Mouse (Mus musculus): ENCODE results near the gene Ooep.

The Ooep gene

DNA sequence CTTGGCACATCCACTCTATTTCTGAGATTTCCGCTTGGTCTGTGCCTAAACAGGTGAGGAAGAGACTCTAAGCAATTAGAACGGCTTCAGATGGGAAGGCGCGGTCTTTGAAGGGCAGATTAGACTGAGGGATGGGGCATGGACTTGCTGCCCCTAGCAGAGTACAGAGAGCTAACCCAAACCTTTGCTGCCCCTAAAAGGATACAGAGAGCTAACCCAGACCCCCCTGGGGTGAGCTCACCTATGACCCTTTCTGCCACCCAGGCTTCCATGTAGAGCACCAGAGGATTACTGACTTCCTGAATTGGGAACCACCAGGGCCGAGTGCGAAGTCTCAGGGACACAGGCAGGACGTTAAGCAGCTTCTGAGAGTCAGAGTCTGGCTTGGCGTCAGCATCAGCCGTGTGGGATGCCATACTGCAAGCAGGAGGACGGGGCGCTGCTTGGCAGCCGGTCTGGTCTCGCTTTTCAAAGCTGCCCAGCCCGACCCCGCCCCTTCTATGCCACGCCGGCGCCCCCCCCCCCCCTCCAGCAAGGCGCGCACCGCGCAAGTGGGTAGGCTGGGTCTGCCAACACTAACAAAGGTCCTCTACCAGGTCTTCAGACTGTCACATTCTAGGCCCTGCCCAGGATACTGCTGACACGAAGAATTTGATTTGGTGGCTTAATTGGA is at the start of gene Ooep:
TSS of gene Ooep (minus strand) at position 613 of the 673 bp plus-strand sequence.
- peak; percentile 46 for DNase-seq (ENCODE audit: extremely low spot score)

DNA sequence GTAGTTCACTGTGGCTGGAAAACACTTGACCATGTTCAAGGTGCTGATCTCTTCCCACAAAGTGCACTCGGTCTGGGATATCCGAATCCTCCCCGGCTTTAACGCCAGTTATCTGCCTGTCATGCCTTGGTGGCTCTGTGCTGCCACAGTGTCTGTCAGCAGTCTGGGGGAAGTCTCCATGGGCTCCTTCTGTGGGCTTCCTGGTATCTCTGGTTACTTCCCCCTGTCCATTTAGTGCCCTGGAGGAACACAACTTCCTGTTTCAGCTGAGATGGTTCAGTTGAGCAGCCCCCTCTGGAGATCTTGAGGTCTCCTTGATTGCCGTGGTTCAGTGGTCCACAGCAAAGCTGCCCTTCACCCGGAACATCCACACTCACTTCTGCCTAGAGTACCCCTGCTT is 49.7 kb upstream of the Ooep start:
- no peak for DNase-seq (ENCODE audit: extremely low spot score)

DNA sequence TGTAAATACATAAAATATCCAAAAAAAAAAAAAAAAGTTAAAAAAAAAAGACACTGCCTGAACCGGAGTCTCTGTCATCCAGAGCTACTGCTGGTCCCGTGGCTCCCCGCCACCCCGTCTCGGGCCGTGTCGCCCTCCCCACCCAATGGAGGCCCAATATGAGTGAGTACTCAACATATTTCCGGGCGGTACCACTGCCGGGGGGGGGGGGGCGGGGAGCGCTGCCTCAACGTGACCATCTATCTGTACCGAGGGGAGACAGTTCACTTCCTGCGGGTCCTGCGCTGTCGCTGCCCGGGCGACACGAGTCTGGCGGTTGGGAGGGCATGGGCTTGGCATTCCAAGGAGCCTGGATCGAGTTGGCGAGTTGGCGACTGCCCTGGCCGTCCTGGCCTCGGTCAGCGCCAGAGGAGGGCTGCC is 48.8 kb upstream of the Ooep start:
- DNase-seq (ENCODE audit: extremely low spot score): peak; percentile 16

DNA sequence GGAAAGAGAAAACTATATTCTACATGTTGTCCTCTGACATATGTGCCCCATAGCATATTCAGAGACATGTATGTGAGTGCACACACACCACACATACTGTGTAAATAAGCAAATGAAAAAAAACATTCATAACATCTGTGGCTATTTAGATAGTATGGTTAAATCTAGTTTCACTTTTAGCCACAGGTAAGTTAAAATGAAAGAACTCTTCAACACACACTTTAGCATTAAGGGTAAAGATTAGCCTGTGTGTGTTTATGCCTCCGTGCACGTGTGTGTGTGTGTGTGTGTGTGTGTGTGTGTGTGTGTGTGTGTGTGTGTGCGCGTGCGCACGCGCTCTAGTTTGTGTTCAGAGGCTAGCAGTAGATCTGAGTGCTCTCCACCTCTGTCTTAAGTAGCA is 23.1 kb upstream of the Ooep start:
- DNase-seq (ENCODE audit: extremely low spot score): no peak

DNA sequence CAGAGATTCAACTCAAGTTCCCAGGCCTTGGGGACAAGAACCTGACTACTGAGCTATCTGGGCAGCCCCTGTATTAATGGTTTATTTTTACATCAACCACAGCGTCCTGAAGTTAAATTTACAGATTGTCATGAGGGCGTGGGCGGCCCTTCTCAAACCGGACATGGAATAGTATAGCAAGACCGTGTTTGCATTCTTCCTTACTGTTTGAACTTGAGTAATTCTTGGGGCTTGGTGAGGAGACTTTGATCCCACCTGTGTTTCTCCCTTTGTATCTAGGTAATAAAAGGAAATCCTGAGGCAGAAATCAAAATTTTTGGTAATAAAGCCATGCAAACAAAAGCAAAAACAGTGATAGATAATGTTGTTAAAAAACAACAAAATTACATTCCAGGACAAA is 22.0 kb upstream of the Ooep start:
- DNase-seq (ENCODE audit: extremely low spot score): no peak

DNA sequence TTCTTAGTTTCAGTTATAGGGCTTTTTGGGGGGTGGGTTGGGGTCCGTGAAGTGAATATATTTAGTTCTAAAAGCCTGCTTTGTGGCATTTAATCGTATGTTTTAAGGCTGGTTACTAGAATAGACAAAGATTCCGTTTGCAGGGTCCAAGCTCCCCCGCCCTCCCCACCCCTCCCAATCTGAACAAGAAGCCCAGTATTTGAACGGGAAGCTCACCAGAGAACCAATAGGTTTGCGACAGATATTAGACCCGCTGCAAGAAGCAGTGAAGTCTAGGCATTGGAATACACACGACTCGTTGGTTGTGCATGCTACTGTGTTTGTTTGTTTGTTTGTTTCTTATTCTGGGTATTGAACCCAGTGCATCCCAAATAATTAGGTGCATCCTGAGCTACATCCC is 18.0 kb upstream of the Ooep start:
- DNase-seq (ENCODE audit: extremely low spot score): no peak

DNA sequence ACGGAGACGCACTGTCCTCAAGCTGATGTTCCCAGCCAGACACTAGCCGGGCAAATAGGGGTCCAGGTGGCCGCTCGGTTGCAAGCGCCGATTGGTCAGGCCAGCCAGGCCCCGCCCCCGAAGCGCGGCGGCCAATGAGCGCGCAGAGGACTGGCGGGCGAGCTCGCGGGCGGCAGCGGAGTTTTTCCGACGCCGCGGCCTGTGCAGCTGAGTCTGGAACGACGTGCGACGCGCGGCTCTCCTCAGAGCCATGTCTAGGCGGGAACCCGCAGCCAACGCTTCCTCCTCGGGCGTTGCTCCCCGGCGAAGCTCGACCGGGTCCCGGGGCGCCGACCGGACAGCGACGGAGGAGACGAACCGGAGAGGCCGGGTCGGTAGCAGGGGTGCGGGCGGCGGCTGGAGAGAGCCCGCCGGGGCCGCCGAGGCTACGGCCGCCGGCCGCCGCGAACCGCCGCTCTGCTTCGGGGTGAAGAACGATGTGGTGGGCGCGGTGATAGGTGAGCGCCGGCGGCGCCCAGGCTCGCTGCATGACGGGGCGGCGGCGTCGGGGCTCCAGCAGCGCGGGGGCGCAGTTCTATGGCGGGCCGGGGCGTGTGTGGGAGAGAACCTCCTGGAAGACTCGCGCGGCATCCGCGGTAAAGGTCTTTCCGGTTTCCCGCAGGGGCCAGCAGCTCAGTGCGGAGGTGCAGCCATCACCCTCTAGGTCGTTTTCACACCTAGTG is 17.3 kb upstream of the Ooep start, which contains the start of gene Ddx43:
TSS of gene Ddx43 (plus strand) at position 148 of the 722 bp plus-strand sequence.
- peak; percentile 76 for DNase-seq (ENCODE audit: extremely low spot score)

DNA sequence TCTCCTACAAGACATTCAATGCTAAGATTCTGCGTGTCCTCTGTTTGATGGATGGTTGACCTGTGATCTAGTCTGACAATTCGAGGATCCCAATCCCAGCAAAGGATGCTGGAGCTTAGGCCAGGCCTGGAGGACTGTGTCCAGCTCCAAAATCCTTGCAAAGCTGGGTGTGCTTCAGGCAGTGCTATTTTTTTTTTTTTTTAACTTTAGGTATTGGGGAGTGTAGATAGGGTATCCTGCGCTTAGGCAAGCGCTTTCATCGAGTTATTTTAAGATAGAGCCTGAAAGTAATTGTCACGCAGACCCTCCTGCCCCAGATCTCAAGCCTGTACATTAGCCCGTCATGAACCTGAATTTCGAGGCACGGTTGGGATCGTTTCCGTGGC is 16.7 kb upstream of the Ooep start:
- no peak for DNase-seq (ENCODE audit: extremely low spot score)

DNA sequence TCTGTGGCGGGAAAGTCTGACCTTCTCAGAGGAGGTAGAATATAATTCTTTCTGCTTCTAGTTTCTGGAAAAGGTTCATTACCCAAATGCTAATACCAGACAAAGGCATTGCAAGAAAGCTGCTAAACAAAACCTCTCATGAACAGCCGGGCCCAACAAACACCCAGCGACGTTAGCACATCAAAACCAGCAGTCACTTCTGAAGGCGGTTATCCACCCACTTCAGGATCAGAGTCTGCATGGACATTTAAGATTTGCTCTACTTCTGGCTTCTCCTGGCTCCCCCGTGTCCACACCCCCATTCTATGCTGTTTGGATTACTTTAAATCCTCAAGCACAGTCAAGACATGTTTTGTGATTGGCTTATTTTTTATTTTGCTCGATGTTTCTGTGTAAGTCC is 16.1 kb upstream of the Ooep start:
- no peak for DNase-seq (ENCODE audit: extremely low spot score)

DNA sequence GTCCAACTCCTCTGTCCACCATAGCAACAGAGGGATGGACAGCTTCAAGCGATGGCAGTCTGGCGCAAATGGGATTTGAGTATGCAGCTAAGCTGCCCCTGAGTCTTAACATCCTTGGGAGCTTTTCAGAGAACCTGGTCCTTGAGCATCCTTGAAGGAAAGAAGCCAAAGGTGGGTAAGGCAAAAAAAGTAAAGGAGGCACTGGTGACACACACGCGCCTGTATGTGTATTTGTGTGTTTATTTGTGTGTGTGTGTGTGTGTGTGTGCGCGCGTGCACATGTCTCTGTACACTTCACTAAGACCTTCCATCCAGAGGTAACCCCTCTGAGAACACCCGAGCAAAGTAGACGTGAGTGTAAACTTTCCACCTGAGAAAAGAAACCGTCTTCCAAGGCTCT is 15.2 kb upstream of the Ooep start:
- no peak for DNase-seq (ENCODE audit: extremely low spot score)

DNA sequence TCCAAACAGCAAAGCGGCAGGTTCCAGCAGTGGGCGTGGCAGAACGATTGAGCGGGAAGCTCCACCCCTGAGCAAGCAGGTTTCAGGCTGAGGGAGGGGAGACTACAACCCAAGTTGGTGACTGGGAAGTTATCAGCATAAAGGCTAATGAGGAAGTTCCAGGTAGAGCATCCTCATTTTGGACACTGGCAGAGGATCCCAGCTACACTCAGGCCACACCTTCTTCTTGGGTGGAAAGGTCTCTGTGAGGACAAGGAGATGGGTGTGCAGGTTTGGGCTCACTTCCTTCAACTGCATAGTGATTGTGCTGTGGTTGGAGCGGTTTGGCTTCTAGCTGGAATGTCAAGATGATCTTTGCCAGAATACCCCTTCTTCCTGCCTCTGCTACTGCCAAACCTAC is 11.5 kb upstream of the Ooep start:
- no peak for DNase-seq (ENCODE audit: extremely low spot score)

DNA sequence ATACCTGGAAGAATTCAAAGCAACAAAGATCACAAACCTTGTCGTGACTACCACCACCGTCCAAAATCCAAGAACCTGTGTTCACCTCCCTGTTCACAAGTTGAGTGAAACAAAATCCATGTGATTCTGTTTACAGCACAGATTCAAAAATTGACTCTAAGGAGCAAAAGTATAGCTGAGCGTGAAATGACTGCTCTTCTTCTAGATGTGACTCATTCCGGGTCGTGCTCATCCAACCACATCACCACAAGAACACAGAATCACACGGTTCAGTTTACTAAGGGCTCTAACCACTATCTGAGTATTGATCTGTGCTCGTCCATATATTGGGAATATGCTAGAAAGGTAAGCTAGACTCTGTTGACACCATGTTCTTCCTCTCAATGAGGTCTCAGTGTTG is 8.4 kb upstream of the Ooep start:
- DNase-seq (ENCODE audit: extremely low spot score): no peak

DNA sequence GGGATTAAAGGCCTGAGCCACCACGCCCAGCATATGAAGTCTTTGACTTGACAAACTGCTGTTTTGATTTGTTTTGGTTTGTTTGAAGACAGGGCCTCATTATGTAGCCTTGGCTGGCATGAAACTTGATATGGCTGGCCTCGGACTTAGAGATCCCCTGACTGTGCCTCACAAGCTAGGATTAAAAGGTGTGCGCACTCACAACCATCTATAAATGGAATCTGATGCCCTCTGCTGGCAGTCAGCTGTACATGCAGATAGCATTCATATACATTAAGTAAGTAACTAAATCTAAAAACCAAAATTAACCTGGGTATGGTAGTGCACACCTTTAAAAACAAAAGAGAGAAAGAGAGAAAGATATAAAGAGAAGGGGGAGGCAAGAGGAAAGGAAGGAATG is 7.4 kb upstream of the Ooep start:
- no peak for DNase-seq (ENCODE audit: extremely low spot score)

DNA sequence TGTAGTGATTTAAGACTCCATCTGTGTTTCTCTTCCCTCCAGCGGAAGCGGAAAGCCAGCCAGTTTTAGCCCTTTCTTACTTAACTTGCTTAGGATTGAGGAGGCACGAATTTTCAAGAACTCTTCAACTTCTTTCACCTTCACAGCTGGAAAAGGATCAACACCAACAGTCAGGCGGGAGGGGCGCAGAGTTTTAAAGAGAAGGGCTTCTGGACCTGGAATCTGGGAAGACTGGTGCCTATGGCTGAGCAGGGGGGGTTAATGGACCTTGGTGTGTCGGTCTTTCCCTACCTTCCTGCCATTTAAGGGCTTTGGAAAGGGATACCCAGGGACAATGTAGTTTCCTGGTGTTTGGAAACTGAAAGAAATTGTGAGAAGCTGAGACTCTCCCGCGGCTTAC is 979 bp downstream of the Ooep start:
- DNase-seq (ENCODE audit: extremely low spot score): no peak

DNA sequence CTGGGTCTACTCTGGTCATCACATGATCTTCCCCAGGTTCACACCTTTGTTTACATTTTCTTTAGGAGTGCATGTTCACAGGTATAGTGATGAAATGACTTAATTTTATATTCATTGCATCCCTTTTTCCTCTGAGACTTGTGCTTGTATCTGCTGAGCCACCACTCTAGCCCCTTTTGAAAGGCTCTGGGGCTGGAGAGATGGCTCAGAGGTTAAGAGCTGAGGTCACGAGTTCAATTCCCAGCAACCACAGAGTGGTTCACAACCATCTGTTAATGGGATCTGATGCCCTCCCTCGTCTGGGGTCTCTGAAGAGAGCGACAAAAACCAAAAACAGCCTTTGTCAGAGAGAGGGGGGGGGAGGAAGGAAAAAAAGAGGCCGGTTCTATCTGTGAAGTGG is 3.0 kb downstream of the Ooep start:
- no peak for DNase-seq (ENCODE audit: extremely low spot score)

DNA sequence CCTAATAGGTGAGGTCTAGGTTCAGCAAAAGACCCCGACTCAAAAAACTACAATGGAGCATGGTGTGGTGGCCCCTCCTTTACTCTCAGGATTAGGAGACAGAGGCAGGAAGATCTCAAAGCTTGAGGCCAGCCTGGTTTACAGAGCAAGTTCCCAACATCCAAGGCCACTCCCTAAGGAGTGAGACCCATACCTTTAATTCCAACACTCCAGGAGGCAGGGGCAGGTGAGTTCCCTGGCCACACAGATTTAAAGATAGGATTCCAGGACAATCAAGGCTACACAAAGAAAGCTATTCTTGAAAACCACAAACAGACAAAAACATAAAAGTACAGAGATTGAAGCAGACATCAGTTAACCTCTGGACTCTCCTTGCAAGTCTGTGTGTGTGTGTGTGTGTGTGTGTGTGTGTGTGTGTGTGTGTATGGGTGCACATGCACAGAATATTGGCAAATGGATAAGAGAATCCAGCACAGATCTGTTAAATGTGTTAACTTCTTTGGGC is 3.6 kb downstream of the Ooep start:
- no peak for DNase-seq (ENCODE audit: extremely low spot score)

DNA sequence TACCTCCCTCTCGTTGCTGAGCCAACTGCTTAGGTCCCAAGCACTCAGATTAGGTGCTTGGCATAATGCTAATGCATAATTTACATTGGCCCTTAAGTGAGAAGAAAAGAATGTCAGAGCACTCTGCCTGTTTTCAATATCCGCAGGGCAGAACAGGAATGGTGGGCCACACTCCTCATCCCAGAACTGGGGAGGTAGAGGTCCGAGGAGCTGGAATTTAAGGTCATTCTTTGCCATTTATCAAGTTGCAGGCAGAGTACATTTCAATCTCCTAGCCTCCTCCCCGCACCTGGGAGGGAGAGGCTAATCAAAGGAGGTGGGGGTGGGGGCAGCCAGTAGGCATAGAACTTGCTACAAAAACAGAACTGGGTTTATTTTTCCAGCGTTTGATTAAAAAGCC is 4.1 kb downstream of the Ooep start:
- DNase-seq (ENCODE audit: extremely low spot score): no peak

DNA sequence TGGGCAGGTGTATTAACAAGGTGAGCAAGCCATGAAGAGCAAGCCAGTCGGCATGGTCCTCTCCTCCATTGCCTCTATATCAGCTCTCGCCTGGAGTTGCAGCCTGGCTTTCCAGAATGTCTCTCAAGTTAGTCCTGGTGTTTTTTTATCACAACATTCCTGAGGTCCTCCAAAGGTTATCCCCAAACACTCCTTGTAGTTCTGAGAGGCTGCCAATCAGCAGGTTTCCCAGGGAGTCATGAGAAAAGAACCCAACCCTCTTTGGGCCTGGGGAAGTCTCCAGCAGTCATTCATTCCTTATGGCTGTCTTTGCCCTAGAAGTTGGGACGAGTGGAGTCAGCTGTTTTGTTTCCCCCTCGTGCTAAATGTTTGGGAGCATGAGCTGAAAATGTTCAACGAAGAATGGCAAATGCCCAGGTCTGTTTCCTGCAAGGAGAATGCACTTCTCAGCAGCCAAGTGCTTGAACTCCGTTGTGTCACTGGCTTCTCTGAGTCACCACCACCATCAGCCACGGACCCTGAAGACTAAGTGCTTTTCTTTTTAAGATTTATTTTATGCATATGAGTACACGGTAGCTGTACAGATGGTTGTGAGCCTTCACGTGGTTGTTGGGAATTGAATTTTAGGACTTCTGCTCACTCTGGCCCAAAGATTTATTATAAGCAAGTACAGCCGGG is 5.6 kb downstream of the Ooep start:
- DNase-seq (ENCODE audit: extremely low spot score): no peak

DNA sequence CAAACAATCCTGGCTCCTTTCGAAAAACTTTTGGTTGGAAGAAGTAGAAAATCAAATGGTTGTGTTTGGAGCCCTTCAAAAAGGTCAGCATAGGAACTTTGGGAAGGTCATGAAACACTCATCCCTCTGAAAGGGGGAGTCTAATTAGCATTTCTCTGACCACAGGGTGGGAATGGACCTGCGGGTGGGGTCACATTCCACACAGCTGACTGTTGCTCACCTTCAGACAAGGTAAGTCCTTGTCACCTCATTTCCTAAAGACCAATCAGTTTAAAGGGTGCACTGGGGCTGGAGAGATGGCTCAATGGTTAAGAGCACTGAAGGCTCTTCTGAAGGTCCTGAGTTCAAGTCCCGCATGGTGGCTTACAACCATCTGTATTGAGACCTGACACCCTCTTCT is 7.1 kb downstream of the Ooep start:
- DNase-seq (ENCODE audit: extremely low spot score): no peak

DNA sequence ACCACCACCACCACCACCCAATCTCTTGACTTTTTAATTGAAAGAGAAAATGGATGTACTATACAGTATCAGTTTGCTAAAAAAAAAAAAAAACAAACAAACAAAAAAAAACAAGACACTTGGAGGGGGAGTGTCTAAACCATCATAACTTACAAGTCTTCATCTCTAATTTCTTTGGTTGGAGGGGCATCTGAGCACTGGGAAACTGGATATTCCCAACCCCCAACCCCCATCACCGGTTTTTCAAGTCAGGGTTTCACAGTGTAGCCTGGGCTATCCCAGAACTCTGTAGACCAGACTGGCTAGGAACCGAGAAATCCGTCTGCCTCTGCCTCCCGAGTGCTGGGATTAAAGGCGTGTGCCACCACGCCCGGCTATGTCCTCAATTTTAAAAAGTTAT is 8.7 kb downstream of the Ooep start:
- DNase-seq (ENCODE audit: extremely low spot score): no peak

DNA sequence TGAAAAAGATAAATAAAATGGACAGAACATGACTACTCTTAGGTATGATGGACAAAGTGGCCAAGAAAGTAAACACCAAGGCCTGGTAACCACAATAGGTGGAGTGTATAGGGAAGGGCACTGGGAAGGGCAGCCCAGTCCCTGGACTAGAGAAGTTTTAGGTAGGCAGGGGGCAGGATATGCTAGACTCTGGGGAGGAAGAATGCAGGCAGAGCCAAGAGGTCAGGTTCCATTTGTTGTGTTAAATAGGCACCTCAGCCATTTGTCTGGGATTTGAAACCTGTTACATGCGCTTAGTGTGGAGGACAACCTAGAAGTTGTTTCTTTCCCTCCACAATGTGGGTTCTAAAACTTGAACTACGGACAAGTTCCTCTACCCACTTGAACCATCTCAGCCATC is 9.2 kb downstream of the Ooep start:
- DNase-seq (ENCODE audit: extremely low spot score): no peak

DNA sequence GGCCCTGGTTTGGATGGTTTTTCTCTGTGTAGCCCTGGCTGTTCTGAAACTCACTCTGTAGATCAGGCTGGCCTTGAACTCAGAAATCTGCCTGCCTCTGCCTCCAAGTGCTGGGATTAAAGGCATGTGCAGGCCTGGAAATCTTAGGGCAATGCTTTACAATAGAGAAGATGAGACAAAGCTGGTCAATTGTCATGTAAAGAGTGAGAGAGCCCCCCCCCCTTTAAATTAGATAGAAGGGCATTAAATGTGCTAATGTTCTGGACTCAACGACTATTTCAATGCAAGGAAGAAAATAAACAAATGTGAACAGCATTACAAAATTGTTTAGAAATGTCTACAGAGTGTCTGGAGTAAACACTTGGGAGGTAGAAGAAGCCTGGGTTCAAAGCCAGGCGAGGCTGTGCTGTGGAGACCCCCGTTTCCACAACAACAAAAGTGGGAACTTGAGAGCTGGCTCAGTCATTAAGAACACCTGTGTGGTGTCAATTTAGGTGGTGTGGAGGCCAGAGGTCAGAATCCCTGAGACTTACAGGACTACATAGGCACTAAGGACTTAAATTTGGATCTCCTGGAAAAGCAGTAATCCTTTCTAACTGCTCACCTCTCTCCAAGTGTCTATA is 9.7 kb downstream of the Ooep start:
- DNase-seq (ENCODE audit: extremely low spot score): no peak
